Mouse (Mus musculus) CH12.LX (cell line): Measurements from ENCODE around the gene Rtn3.
"Not testable (repeated sequence)": the region's sequence is repeated elsewhere in the genome, so short reads cannot be mapped to it uniquely, and the experiment has no call there.

Experiments used
- CTCF ChIP-seq, 2 experiments: IDR thresholded peaks in 1 of 2; conservative IDR thresholded peaks in 1 of 2; 2 replicates each; pipeline ENCODE4 v1.5.1; 2011 to 2012; ENCODE audit warnings: low read depth in 2 of 2, low read length in 2 of 2, improper control_type of control experiment in 1 of 2, inconsistent platforms in 1 of 2, mild to moderate bottlenecking in 1 of 2, moderate library complexity in 1 of 2
- RCOR1 ChIP-seq: conservative IDR thresholded peaks from 2 replicates; pipeline ENCODE4 v1.6.1; 2012; ENCODE audit warnings: low read depth, mild to moderate bottlenecking, inconsistent platforms, low read length, improper control_type of control experiment

- TF ChIP-seq CTCF (conservative IDR thresholded peaks at IDR 0.05 in 1 of 2, IDR thresholded peaks at IDR 0.05 in 1 of 2; ENCODE audit: low read depth in 2 of 2, low read length in 2 of 2); RCOR1: not testable (repeated sequence)
These were observed 13.0 kb upstream of the Rtn3 start for GRCm38 (mm10) chr19:7496070-7496469.
